Mouse (Mus musculus) gastrocnemius, postnatal 25 days (tissue): ENCODE data around the gene Tubb2b. TPM values are rescaled to one million over a fixed set of nuclear protein-coding genes. Genes with fewer than 3 reads are reported as not detected.

Source experiments
- total RNA-seq, 2 experiments: library from RNA; stranded (reverse); gene quantifications; 1 replicate in 1 of 2; 2 replicates in 1 of 2; pipeline ENCODE4 v1.2.3; 2021

Tubb2b gene
- total RNA-seq, 2 experiments from 2014 or later: 2.3 to 3.6 TPM

Other genes starting within 250 kb of the Tubb2b start
- under 1 TPM in 1 of 2 experiments, not detected in 1; 0.20 TPM for gene Serpinb6c, start 224.8 kb downstream of the Tubb2b start, total RNA-seq
- gene Nqo2, start 165.8 kb downstream of the Tubb2b start, total RNA-seq: 10 to 100 TPM; 14.6 to 15.6 TPM
- gene Ripk1, start 128.1 kb downstream of the Tubb2b start, total RNA-seq: 1 to 10 TPM; 4.3 to 4.4 TPM
- 10 to 100 TPM; 90.9 to 96.4 TPM for gene Serpinb6a, start 127.7 kb downstream of the Tubb2b start, total RNA-seq
- 10 to 100 TPM; 23.7 TPM for gene Bphl, start 92.9 kb downstream of the Tubb2b start, total RNA-seq
- gene Tubb2a, start 52.5 kb downstream of the Tubb2b start, total RNA-seq: 10 to 100 TPM; 13.6 to 14.8 TPM
- 10 to 100 TPM; 15.9 to 16.2 TPM for gene Psmg4, start 32.5 kb upstream of the Tubb2b start, total RNA-seq
- 10 to 100 TPM; 11.3 to 14.9 TPM for gene Slc22a23, start 214.7 kb upstream of the Tubb2b start, total RNA-seq